Comparison of ENCODE assay signal across 11 mouse cellular contexts in the genomic region with DNA sequence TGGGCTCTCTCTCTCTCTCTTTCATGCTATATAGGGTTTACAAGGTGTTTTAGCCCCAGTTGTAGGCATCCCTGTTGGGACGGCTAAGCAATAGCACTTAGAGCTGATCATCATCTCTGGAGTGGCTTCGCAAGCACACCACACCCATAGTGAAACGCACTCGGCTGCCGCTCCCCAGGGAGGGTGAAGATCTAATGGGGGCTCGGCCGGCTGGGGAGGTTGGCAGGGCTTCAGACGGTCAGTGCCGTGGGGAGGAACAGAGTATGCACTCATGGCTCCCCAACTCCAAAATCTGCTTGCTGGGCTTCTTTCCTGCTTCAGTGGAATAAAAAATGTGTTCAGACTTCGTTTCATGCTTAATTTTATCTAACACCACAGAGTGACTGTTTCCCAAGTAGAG.
DNase-seq lines count a peak whose midpoint lies in the region; ATAC-seq and TF ChIP-seq lines count a peak whose summit lies in the region.
"Had no signal": no experiment of that assay in that cellular context is flagged by ENCODE, and none has a peak within 500 bp of the region (broad histone marks: within the 10 kb centered on the region; RNA-seq: fewer than 3 reads in every experiment).

No protein-coding gene starts in this region.

- no peak for TF ChIP-seq EP300 in stomach, postnatal 0 days (optimal IDR thresholded peaks at IDR 0.05)

- no peak for DNase-seq in forebrain, embryonic 14.5 days (ENCODE audit: low spot score)
- DNase-seq in forebrain, embryonic 11.5 days (ENCODE audit: low spot score), result no peak
- DNase-seq in kidney, postnatal 14 days, result peak; percentile 25
- no peak for DNase-seq in kidney, adult 18-20 months
- DNase-seq in right cerebral cortex, postnatal 14 days, result peak; percentile 36
- no peak for DNase-seq in right cerebral cortex, postnatal 36 days (ENCODE audit: low spot score in 2 of 2)
- DNase-seq in stomach, postnatal 0 days (ENCODE audit: low spot score), result no peak
- no peak for DNase-seq in Muller cell, postnatal 12 days (ENCODE audit: inconsistent ontology term)

- no peak overlapping the region for H3K4me3 ChIP-seq in forebrain, embryonic 14.5 days (ENCODE audit: low read depth, low read length)
- no peak overlapping the region for H3K4me3 ChIP-seq in forebrain, embryonic 11.5 days (ENCODE audit: low read depth, low read length)
- no peak overlapping the region for H3K4me3 ChIP-seq in stomach, postnatal 0 days (ENCODE audit: low read depth, low read length)
- H3K4me3 ChIP-seq: limb, embryonic 12.5 days; myocyte had no signal

- ATAC-seq in forebrain, embryonic 14.5 days, result peak; percentile 20; the same call in 1 of the 2 replicates
- no peak for ATAC-seq in forebrain, embryonic 11.5 days (replicated peaks; ENCODE audit: low FRiP score)
- ATAC-seq in stomach, postnatal 0 days (ENCODE audit: low FRiP score, low TSS enrichment), result no peak
- ATAC-seq: intestine, embryonic 16.5 days had no signal

- no peak overlapping the region; the same call in 1 of the 2 replicates for H3K9ac ChIP-seq in forebrain, embryonic 14.5 days (ENCODE audit: low read length)
- no peak overlapping the region for H3K9ac ChIP-seq in forebrain, embryonic 11.5 days (ENCODE audit: low read length)
- H3K9ac ChIP-seq in stomach, postnatal 0 days (ENCODE audit: low read length), result no peak overlapping the region
- H3K9ac ChIP-seq: limb, embryonic 12.5 days had no signal

- H3K4me1 ChIP-seq in forebrain, embryonic 14.5 days (ENCODE audit: control insufficient read depth, insufficient read depth, low read length), result peaks cover 28% of the 10 kb centered on the region
- peaks cover 20% of the 10 kb centered on the region; the same call in 1 of the 2 replicates for H3K4me1 ChIP-seq in forebrain, embryonic 11.5 days (replicated peaks; ENCODE audit: control insufficient read depth, insufficient read depth, low read length)
- H3K4me1 ChIP-seq in stomach, postnatal 0 days (replicated peaks; ENCODE audit: control insufficient read depth, insufficient read depth), result peaks cover 5% of the 10 kb centered on the region; the same call in 1 of the 2 replicates

- 72% methylated on average over 10 of the region's 10 CpGs for WGBS in forebrain, embryonic 14.5 days
- WGBS in forebrain, embryonic 11.5 days, result 80% methylated on average over 10 of the region's 10 CpGs
- 41% methylated on average over 10 of the region's 10 CpGs for WGBS in stomach, postnatal 0 days

- no peaks in the 10 kb centered on the region for H3K9me3 ChIP-seq in forebrain, embryonic 14.5 days (replicated peaks; ENCODE audit: control insufficient read depth, low read length)
- no peaks in the 10 kb centered on the region for H3K9me3 ChIP-seq in forebrain, embryonic 11.5 days (ENCODE audit: control insufficient read depth, low read length)
- no peaks in the 10 kb centered on the region for H3K9me3 ChIP-seq in stomach, postnatal 0 days (ENCODE audit: control insufficient read depth, low read length)
- H3K9me3 ChIP-seq: limb, embryonic 12.5 days had no signal

- no peak for TF ChIP-seq CTCF in stomach, postnatal 0 days (IDR thresholded peaks at IDR 0.05; ENCODE audit: low read depth)

- no peaks in the 10 kb centered on the region for H3K27me3 ChIP-seq in forebrain, embryonic 14.5 days (replicated peaks; ENCODE audit: control insufficient read depth, insufficient read depth, low read length)
- no peaks in the 10 kb centered on the region for H3K27me3 ChIP-seq in forebrain, embryonic 11.5 days (ENCODE audit: control insufficient read depth, insufficient read depth, low read length)
- no peaks in the 10 kb centered on the region for H3K27me3 ChIP-seq in stomach, postnatal 0 days (ENCODE audit: control insufficient read depth, insufficient read depth, low read length)
- H3K27me3 ChIP-seq: limb, embryonic 12.5 days had no signal

- no peaks in the 10 kb centered on the region for H3K36me3 ChIP-seq in forebrain, embryonic 14.5 days (ENCODE audit: control insufficient read depth, insufficient read depth, low read length)
- H3K36me3 ChIP-seq in forebrain, embryonic 11.5 days (ENCODE audit: control insufficient read depth, insufficient read depth, low read length), result no peaks in the 10 kb centered on the region
- H3K36me3 ChIP-seq in stomach, postnatal 0 days (ENCODE audit: control insufficient read depth, insufficient read depth, low read length), result no peaks in the 10 kb centered on the region
- H3K36me3 ChIP-seq: limb, embryonic 12.5 days had no signal

- H3K4me2 ChIP-seq in forebrain, embryonic 14.5 days (ENCODE audit: low read length), result no peak overlapping the region
- H3K4me2 ChIP-seq in forebrain, embryonic 11.5 days (ENCODE audit: low read depth, low read length, severe bottlenecking), result no peak overlapping the region
- H3K4me2 ChIP-seq in stomach, postnatal 0 days (replicated peaks; ENCODE audit: low read depth), result 0 out of 2 replicates have a peak overlapping the region, but pooled peaks have one; percentile 2
- H3K4me2 ChIP-seq: limb, embryonic 12.5 days had no signal

- peak overlapping the region; percentile 66; the same call in 1 of the 2 replicates for H3K27ac ChIP-seq in forebrain, embryonic 14.5 days (ENCODE audit: low read depth, low read length)
- H3K27ac ChIP-seq in forebrain, embryonic 11.5 days (ENCODE audit: low read depth, low read length), result no peak overlapping the region
- peak overlapping the region; percentile 49; the same call in 1 of the 2 replicates for H3K27ac ChIP-seq in stomach, postnatal 0 days (replicated peaks)
- H3K27ac ChIP-seq: limb, embryonic 12.5 days had no signal

Comparison
In these comparisons a context has a peak if more than half of its experiments do, and no peak if none do; other contexts are left out.
1. DNase-seq: peak in kidney, postnatal 14 days (single experiment) and right cerebral cortex, postnatal 14 days (single experiment); none in forebrain, embryonic 14.5 days (single experiment), forebrain, embryonic 11.5 days (single experiment), kidney, adult 18-20 months (single experiment), right cerebral cortex, postnatal 36 days (0 of 2), stomach, postnatal 0 days (single experiment) and Muller cell, postnatal 12 days (single experiment).